Mouse (Mus musculus) cortical plate, adult 2 months (tissue): ENCODE results near the gene Phlda3.

Experiments used
- CTCF ChIP-seq: fragments of 200-500 bp; IDR thresholded peaks from 2 replicates; pipeline ENCODE4 v1.5.1; 2011; ENCODE audit warnings: mild to moderate bottlenecking, control low read depth, low read length; ENCODE audit not compliant: insufficient read depth; ENCODE audit errors: extremely low read depth
- POLR2A ChIP-seq: fragments of 200-500 bp; IDR thresholded peaks from 2 replicates; pipeline ENCODE4 v1.6.1; 2011; ENCODE audit warnings: mild to moderate bottlenecking, low read length, control low read depth; ENCODE audit not compliant: insufficient read depth; ENCODE audit errors: extremely low read depth

DNA sequence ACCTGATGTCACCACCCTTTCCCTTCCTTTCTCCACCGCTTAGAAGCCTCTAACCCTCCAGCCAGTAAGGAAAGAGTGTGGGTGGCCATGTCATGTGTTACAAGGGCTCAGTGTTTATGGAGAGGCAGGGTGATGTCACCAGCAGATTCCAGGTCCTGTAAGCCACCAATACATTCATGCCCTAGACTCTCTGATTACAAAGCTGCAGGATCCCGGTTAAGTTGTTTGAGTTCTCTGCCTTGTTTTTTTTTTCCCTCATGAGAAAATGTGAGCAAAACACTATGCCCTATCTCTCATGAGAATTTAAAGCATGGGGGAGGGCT is 1.8 kb upstream of the Phlda3 start:
- TF ChIP-seq CTCF, result no peak
- no peak for TF ChIP-seq POLR2A
